Mouse (Mus musculus) lung, embryonic 15.5 days (tissue): Measurements from ENCODE around the gene Pbx2. TPM values are rescaled to one million over a fixed set of nuclear protein-coding genes. Genes with fewer than 3 reads are reported as not detected.

Experiments used
- polyA plus RNA-seq: library from polyadenylated mRNA; unstranded; fragments of >200 nt; fragmentation: Nextera tagmentation; extraction: Ambion mirVana; gene quantifications from 2 replicates; pipeline ENCODE4 v1.2.1, GENCODE M21; 2015

The Pbx2 gene
- polyA plus RNA-seq, 1 experiment from 2014 or later = 9.8 TPM

Other genes with a start within 250 kb of the Pbx2 start
- 0.08 and 0.16 TPM in 2 replicates for gene Btnl2, start 236.4 kb upstream of the Pbx2 start, polyA plus RNA-seq
- not detected in 2 replicates for gene Btnl1, start 214.1 kb upstream of the Pbx2 start, polyA plus RNA-seq
- gene BC051142, start 192.4 kb upstream of the Pbx2 start, polyA plus RNA-seq = 0.37 and 0.89 TPM in 2 replicates
- not detected in 2 replicates for gene Btnl4, start 113.9 kb upstream of the Pbx2 start, polyA plus RNA-seq
- not detected in 2 replicates for gene Btnl6, start 73.9 kb upstream of the Pbx2 start, polyA plus RNA-seq
- 11.2 and 12.0 TPM in 2 replicates for gene Notch4, start 27.0 kb upstream of the Pbx2 start, polyA plus RNA-seq
- 11.5 and 17.9 TPM in 2 replicates for gene Gpsm3, start 1.5 kb upstream of the Pbx2 start, polyA plus RNA-seq
- gene Ager, start 6.6 kb downstream of the Pbx2 start, polyA plus RNA-seq = 197 and 248 TPM in 2 replicates
- 122 and 124 TPM in 2 replicates for gene Rnf5, start 12.4 kb downstream of the Pbx2 start, polyA plus RNA-seq
- gene Agpat1, start 13.0 kb downstream of the Pbx2 start, polyA plus RNA-seq = 51.8 and 51.9 TPM in 2 replicates
- gene Egfl8, start 24.7 kb downstream of the Pbx2 start, polyA plus RNA-seq = 2.2 and 2.8 TPM in 2 replicates
- gene Ppt2, start 37.2 kb downstream of the Pbx2 start, polyA plus RNA-seq = 21.0 and 22.4 TPM in 2 replicates
- gene Prrt1, start 38.3 kb downstream of the Pbx2 start, polyA plus RNA-seq = 0.16 and 0.46 TPM in 2 replicates
- 12.9 and 14.0 TPM in 2 replicates for gene Fkbpl, start 53.5 kb downstream of the Pbx2 start, polyA plus RNA-seq
- gene Atf6b, start 55.9 kb downstream of the Pbx2 start, polyA plus RNA-seq = 84.6 and 85.8 TPM in 2 replicates
- gene Tnxb, start 79.3 kb downstream of the Pbx2 start, polyA plus RNA-seq = 0.59 and 0.77 TPM in 2 replicates
- 0.11 and 0.42 TPM in 2 replicates for gene C4b, start 152.6 kb downstream of the Pbx2 start, polyA plus RNA-seq
- not detected in 2 replicates for gene Cyp21a1, start 213.3 kb downstream of the Pbx2 start, polyA plus RNA-seq
- gene Stk19, start 245.7 kb downstream of the Pbx2 start, polyA plus RNA-seq = 32.7 and 33.7 TPM in 2 replicates
- 63.0 and 63.3 TPM in 2 replicates for gene Dxo, start 245.8 kb downstream of the Pbx2 start, polyA plus RNA-seq